Mouse (Mus musculus): Measurements from ENCODE around the gene Mup13. TPM values are rescaled to one million over a fixed set of nuclear protein-coding genes. Genes with fewer than 3 reads are reported as not detected.

Mup13 gene
- not detected for total RNA-seq (2023)

DNA sequence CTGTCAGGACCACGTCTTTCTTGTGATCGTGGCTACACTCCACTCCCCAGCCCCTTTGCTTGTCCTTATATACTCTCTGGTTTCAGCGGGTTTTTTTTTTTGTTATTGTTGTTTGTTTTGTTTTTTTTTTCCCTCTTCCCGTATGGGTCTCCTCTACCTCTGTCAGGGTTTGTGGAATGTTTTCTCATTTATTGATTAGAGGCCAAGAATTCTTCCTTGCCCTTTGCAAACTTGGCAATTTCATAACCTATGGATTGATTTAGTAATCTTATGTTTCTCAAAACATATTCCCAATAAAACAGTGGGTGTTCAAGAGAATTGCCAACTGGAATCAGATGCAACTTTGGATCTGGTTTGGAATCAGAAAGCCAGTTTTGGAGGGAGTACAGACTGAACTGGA, at the start of gene Mup13:
Mup13 (minus strand) TSS at position 101 of the 400 bp plus-strand sequence.

Other genes starting within 250 kb of the Mup13 start
- not detected for gene Mup14, start 75.7 kb upstream of the Mup13 start, total RNA-seq (2023)
- gene Mup15, start 211.5 kb upstream of the Mup13 start, total RNA-seq (2023) = not detected

Data from B cell, adult 67 days (primary cell).